Mouse (Mus musculus): ENCODE measurements around the gene Xpnpep3.

Xpnpep3 gene

DNA sequence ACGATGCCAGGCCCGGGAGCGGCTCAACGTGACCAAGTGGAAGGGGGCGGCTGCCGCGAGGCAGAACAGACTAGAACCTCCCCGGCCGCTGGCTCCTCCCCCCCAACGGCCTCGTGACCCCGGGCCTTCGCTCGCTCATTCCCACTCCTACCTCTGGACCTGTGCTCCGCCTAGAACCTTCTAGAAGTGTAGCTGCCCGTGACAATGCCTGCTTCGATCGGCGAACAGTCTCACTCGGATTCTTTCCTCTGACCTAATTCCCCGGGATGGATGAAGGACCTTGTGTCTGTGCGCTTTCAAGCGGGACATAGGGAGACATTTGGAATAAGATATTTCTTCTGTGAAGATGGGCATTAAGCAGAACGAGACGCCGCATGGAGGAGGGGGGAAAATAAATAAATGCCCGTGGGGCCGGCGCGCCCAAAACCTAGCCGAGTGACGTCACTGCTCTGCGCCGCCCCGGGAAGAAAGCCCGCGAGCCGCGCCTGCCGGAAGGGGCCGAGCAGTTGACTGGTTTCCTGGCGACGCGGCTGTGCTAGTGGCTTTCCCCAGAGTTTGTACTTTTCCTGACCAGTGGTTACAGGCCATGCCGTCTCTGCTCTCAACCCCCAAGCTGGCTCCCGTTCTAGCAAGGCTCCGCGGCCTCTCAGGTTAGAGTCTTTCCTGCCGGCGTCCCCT, at the start of gene Xpnpep3, which contains the start of gene St13:
Gene Xpnpep3, plus strand, starts transcription at position 501 of the 678 bp plus-strand sequence.
Gene St13, minus strand, starts transcription at position 440 of the 678 bp plus-strand sequence.
- DNase-seq: peak; percentile 98

DNA sequence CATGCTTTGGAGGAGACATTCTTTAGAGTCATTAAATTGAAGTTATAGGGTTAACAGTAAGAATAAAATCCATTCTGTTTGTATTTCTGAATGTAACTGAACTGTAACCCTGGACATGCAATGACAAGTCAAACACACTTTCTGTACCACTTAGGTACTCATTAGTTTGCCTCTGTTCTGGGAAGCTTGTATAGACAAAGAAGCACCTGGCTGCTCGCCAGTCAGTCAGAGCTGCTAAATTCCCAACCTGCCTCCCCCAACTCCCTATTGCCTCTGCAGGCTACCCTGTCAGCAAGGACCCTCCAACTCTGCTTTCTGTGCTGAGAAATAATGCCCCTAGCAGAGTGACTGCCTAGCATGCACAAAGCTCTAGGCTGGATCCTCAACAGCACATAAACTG, 49.5 kb upstream of the Xpnpep3 start:
- no peak for DNase-seq

DNA sequence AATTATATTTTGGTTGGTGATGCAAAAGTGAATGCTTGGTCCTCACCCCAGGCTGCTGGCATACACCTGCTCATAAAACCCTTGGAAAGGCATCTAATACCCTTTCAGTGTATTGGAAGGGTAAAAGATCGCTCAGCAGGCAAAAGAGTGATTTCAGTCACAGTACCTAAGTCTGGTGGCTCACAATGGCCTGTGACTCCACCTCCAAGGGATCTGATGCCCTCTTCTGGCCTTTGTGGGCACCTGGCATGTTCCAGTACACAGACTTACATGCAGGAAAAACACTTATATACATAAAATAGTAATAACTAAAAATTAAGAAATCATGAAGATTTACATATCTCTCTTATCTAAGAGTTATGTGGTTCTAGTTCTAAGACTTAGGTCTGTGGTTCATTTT, 47.3 kb upstream of the Xpnpep3 start:
- DNase-seq: peak; percentile 48

DNA sequence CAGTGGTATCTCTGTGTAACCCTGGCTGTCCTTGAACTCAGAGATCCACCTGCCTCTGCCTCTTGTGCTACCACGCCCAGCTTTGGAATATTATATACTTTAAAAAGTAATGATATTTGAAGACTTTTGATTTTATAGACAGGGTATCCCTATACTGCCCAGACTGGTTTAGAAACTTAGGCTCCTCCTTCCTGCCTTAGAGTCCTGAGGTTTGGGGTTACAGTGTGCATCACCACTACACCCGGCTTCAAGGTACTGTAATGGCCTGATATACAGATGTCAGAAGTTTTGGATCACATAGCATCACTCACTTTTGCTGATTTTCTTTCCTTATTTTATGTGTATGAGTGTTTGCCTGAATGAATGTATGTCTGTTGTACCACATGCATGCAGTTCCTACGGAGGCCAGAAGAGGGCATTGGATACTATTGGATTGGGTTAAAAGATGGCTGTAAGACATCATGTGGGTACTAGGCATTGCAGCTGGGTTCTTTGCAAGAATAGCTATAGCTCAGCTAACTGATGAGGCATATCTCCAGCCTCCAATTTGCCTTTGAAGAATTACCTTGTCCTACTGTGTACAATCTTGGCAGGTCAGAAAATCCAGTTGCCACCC, 44.7 kb upstream of the Xpnpep3 start:
- DNase-seq: peak; percentile 78

DNA sequence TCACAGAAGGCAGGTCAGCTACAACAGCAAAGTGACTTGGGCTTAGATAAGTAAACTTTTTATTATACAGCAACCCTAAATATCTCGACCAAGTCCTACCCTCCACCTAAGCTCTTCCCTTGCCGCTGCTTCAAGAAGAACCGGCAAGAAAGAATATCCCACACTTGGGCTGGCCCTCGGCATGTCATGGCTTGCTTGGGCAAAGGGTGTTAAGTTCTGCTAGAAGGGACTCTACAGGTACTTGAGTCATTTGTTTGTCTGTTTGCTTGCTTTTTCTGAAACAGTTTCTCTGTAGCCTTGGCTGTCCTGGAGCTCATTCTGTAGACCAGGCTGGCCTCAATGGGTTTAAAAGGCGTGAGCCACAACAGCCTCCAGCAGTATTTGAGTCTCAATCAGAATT, 43.0 kb upstream of the Xpnpep3 start:
- DNase-seq: no peak

DNA sequence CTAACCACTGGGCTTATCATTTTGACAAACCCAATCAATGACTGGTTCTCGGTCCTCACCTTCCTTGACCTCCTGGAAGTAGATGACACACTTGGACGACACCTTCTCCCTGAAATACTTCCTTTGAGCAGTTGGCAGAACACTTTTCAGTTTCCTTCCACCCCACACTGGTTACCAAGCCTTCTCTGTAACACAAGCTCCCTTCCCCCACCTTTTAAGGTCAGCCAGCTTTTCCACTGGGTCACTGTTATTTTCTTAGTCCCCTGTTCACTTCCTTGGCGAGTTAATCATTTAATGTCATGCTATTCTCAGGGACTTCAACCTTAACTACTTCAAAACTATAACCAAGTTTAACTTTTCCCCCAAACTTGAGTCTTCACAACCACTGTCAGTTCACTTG, 41.0 kb upstream of the Xpnpep3 start:
- DNase-seq: no peak

DNA sequence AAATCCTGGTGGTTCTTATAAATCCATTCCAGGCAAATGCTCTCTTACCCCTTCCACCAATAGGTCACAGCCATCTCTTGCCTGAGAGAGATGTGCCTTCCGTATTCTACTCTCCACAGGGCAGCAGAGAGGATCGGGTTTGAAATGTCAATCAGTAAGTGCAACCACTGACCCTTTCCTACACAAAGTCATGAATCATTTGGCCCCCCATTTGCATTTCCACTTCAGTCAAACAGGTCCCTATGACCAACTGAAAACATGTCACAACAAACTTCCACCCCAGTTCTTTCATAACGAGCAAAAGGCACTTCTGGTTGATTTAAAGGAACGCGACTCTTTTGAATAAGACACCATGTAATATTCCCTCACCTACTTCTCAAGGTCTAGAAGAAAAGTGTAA, 40.5 kb upstream of the Xpnpep3 start:
- DNase-seq: no peak

DNA sequence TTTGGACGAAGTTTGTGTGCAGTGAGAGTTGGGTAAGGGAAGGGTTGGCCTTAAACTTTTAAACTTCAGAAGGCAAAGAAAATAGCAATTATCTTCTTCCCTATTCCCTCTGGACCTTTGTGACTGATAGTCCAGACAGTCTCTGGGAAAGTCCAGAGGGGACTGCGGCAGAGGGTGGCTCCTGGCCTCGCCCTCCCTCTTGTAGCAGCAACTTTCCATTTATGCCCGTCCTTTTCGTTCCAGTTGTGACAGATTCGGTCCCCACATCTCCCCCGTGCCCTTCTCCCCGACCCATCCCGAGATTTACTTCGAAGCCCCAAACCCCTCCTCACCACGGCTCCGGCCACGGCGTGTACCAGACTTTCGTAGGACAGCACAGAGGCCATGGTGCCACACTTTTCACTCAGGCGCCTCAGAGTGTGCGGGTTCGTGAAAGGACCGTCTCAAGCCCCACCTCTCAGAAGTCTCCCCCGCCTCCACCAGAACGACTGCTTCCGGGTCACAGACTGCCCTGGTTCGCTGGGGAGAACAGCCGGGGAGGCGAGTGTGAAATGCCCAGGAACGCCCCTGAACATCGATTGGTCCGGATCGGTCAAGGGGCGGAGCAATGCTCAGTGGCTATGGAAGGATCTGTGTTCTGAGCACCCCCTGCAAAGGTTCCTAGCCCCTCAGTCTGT, 39.5 kb upstream of the Xpnpep3 start, which contains the start of gene Slc25a17:
Gene Slc25a17, minus strand, starts transcription at position 468 of the 677 bp plus-strand sequence.
- DNase-seq: peak; percentile 98

DNA sequence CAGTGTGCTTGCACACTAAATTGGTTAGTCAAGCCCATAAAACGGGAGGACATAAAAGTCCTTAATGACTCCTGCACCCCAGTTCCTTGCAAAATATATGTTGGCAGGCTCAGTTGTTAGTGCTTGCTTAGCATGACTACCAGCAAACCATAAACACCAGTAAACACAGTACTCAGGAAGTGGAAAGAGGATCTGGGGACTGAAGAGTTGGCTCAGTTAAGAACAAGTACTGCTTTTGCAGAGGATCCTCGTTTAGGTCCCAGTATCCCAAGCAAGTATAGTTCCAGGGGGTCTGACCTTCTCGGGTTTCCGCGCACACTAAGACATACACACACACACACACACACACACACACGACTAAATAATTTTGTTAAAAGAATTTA, 38.9 kb upstream of the Xpnpep3 start:
- DNase-seq: no peak

DNA sequence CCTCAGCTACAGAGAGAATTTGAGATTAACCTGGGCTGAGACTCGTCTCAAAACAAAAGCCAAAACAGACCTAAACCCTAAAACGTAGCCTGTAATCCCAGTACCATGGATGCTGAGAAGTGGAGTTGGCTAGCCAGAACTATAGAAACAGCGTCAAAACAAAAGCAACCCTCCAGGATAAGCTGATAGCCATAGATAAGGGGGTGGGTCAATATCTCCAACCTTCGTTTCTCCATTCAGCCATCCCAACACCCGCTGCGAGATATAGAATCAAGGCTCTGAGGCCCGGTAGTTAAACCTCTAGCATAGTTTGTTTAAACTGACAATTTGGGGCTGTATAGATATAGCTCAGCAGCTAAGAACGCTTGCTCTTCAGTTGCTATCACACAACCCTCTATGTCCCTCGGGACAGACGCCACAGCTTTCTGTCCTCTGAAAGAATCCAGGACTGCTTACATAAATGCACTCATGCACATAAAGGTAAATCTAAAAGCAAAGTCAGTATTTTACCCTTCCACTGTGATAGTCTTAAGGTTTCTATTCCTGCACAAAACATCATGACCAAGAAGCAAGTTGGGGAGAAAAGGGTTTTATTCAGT, 38.4 kb upstream of the Xpnpep3 start:
- no peak for DNase-seq

DNA sequence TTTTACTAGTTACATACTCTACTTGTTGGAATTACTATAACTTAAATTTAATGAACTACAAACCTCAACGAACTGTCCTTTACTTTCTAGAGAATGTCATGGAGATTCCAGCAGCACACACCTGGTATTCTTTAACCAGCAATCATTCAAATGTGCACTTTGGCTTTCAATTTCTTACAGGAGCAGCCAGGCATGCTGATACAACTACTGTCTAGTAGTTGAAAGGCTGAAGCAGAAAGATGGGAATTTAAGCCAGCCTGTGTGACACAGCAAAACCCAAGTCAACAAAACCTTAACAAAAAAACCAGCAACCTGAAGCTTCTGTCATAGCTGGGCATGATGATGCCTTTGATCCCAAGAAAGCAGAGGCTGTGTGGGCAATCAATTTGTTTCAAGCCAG, 37.4 kb upstream of the Xpnpep3 start:
- no peak for DNase-seq

DNA sequence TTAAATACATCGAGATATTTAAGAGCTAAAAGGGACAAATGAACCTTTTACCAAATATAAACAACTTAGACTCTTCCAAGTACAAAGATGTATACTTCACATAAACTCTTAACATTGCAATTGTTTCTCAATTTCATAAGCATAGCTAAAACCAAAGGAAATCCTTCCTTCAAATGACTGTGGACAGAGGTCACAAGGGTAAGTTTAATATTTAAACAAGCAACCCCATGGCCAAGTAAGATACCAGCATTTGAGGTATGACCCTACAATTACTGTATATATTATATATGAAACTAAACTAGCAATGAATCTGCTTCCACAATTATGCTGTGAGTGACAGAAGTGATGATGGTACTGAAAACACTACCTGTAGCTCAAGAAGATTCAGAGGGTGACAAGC, 35.7 kb upstream of the Xpnpep3 start:
- no peak for DNase-seq

DNA sequence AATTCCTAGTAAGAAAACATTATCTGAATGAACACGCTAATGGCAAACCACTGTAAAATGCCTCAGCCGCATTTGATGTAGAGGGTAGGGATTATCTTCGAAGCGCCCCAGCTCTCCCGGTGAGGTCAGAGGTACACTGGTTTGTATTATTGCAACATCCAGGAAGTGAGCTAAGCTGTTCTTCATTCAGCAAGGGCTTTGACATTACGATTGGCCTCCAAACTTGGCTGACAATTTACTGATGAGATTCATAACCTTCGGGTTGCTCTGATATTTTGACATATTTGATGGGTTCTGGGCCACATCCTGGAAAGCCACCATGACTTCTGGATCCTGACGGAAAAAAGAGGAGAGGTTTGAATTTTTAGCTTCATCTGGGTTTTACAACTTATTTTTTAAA, 34.7 kb upstream of the Xpnpep3 start:
- no peak for DNase-seq

DNA sequence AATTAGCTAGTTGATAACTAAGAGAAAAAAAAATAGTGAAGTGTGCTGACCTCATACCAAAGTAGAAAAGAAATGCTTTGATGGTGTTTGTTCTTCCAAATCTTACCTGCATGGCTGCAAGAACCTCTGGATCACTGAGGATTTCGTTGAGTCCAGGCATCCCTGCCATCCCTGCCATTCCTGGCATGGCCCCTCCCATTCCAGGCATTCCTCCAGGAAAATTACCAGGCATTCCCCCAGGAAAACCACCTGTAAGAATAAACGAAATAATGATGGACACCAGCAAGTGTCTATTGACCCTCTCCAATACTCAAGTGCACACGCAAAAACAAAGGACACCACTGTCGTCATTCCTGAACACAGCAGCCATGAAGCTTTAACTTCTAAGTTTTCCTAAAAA, 33.7 kb upstream of the Xpnpep3 start:
- DNase-seq: no peak

DNA sequence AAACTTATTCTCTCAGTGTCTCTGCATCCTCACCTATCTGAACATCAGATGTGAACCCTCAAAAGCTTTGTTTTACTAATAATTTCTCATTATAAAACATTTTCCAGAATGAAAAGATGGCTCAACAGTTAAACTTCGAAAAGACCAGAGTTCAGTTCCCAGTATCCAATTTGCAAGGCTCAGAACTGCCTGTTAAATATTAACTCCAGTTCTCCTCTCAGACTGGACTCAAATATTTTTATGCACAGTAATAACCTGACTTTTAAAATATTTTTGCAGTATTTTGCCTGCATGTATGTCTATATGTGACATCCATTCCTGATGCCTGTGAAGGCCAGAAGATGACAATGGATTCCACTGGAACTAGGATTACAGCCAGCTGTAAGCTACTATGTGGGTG, 31.3 kb upstream of the Xpnpep3 start:
- DNase-seq: no peak

DNA sequence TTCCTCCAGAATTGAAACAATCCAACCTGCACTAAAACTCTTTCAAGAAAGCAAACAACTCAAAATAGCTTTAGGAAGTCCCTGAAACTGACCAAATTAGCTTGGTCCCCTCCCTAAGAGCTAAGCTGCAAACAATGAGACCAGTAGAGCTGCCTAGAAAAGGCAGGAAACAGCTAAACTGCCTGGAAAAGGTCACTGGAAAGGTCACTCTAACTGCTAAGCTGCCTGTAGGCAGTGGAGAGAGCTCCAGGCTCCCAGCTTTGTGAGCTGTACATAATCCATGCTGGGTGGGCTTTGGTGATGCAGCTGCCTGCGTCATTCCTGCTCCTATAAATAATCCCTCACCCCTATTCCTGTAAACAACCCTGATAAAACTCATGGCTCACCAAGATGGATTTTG, 29.6 kb upstream of the Xpnpep3 start:
- no peak for DNase-seq

DNA sequence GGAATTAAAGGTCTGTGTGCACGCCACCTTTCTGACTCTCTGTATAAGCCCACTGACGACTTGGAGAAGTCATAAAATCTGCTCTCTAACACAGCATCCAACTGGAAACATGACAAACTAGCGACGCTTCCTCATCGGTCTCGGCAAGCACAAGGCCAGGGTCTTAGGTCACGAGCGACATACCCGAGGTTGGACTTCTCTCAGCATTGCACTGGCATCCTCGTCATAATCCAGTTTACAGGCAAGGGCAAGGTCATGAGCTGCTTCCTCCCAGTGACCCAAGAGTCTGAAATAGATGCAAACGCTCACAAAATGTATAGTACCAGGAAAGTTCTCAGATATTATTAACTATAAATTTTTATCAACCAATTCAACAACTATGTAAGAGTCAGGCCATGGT, 25.3 kb upstream of the Xpnpep3 start:
- no peak for DNase-seq

DNA sequence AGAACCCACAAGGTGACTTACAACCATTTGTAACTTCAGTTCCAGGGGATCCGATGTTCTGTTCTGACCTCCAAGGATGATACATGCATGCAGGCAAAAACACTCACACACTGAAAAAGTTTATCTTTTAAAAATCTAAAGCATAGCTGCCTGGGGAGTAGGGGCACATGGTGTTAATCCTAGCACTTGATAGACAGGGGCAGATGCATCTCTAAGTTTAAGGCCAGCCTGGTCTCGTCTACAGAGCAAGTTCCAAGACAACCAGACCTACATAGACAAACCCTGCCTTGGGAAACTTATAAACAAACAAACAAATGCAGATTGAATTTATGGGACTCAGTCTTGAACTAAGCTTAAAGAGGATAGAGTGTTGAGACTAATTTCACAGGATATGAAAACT, 21.1 kb upstream of the Xpnpep3 start:
- no peak for DNase-seq

DNA sequence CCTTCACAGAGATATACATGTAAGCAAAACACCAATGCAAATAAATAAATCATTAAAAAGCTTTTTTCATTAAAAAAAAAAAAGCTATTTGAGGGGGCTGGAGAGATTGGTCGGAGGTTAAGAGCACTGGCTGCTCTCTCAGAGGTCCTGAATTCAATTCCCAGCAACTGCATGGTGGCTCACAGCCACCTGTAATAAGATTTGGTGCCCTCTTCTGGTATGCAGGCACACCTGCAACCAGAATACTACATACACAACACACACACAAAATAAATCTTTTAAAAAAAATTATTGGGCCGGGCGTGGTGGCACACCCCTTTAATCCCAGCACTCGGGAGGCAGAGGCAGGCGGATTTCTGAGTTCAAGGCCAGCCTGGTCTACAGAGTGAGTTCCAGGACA, 13.6 kb upstream of the Xpnpep3 start:
- DNase-seq: no peak

DNA sequence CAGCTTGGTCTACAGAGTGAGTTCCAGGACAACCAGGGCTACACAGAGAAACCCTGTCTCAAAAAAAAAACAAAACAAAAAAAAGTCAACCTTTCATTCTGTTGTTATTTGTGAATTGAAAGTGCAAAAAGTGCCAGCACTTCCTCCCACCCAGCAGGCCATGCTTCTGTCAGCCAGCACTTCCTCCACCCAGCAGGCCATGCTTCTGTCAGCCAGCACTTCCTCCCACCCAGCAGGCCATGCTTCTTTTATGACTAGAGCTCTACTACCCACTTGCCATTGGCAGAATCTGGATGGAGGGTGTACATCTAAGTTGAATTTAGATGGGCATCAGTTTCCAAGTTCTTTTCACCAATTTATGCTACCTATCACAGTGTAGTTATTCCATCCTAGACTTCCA, 6.9 kb upstream of the Xpnpep3 start:
- DNase-seq: peak; percentile 36

DNA sequence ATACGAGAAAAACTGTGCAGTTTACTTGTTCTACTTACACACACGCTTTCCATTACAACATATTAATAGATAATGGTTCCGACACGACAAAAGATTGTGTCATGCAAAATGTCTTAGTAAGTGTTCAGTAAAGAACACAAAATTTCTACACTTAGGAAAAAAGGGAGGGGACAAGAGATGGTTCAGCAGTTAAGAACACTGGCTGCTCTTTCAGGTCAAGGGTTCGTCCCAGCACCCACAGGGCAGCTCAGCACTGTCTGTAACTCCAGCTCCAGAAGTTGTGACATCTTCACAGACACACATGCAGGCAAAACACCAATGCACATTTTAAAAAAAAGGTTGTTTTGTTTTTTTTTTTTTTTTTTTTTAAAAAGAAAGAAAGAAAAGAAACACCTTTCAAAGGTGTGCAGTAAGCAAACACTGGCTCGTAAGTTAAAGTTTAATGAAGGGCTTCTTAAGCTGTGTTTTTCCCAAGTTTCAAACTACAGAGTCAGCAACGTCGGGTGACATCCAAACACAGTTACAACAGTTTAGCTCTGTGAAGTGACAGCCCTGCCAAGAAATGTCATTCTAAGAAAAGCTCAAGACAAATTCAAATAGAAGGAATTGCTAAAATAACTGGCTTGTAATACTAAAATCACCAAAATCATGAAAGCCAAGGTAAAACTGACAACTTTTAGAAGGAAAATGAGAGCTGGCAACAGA, 5.6 kb upstream of the Xpnpep3 start:
- DNase-seq: no peak

DNA sequence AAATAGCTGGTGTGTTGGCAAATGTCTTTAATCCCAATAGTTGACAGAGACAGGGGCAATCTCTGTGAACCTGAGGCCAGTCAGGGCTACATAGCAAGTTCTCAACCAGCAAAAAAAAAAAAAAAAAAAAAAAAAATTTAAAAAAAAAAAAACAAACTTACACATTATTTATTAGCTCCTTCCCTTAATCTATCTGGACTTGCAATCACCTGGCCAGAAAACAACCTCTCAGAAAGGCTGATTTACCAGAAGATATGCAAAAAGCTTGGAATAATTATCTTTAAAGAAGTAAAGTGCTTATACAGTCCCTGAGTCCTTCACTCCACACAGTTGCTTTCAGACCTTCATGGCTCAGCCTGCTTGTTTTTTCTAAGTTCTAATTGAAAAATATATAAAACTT, 1.7 kb upstream of the Xpnpep3 start:
- no peak for DNase-seq

DNA sequence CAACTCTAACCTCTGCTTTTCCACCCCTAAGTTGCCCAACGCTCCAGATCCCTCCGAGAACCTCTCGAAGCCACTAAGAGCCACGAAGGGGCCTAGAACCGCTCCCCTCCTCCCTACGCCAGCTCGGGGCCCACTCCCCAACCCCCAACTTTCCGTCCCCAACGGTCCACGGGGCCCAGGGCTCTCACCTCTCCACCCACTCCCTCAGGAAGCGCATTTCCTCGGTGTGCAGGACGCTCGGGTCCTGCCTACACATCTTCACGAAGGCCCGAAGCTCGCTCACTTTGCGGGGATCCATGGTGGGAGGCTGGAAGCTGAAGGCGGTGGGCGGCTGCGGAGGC, 671 bp upstream of the Xpnpep3 start:
- DNase-seq: no peak

All from lung, postnatal 36 days (tissue).